Mouse (Mus musculus) adrenal gland, postnatal 25 days (tissue): ENCODE measurements at regions not wholly inside any gene's neighbourhood (a gene's known extent, or its start where the extent isn't known, plus 50 kb on each side); places are given as distances from the start of the nearest gene placed in this dataset.
A peak's percentile ranks its signal among the peaks of the same experiment; 100 is the strongest.

ENCODE experiments used
- DNase-seq: peaks from one replicate; pipeline ENCODE4 v3.0.0; 2021; ENCODE audit warnings: mixed read lengths

GRCm38 (mm10) chr9:14104921-14105320 is 169.9 kb upstream of the Sesn3 start:
- no peak for DNase-seq

GRCm38 (mm10) chr9:14106371-14106770 is 168.5 kb upstream of the Sesn3 start:
- DNase-seq = no peak

GRCm38 (mm10) chr9:14108798-14109197 is 166.1 kb upstream of the Sesn3 start:
- no peak for DNase-seq

- no peak for DNase-seq
These were observed 165.4 kb upstream of the Sesn3 start for GRCm38 (mm10) chr9:14109492-14109891.

GRCm38 (mm10) chr9:14111713-14112112 is 163.2 kb upstream of the Sesn3 start:
- no peak for DNase-seq

GRCm38 (mm10) chr9:14115521-14115920 is 159.3 kb upstream of the Sesn3 start:
- DNase-seq = no peak

- no peak for DNase-seq
These were observed 158.6 kb upstream of the Sesn3 start for GRCm38 (mm10) chr9:14116097-14116840.

GRCm38 (mm10) chr9:14133372-14133771 is 141.5 kb upstream of the Sesn3 start:
- no peak for DNase-seq

- no peak for DNase-seq
These were observed 139.9 kb upstream of the Sesn3 start for GRCm38 (mm10) chr9:14134894-14135450.

GRCm38 (mm10) chr9:14141321-14141720 is 133.5 kb upstream of the Sesn3 start:
- no peak for DNase-seq

- DNase-seq = no peak
These were observed 130.9 kb upstream of the Sesn3 start for GRCm38 (mm10) chr9:14143988-14144387.

GRCm38 (mm10) chr9:14147088-14147487 is 127.8 kb upstream of the Sesn3 start:
- DNase-seq = no peak

- no peak for DNase-seq
These were observed 127.1 kb upstream of the Sesn3 start for GRCm38 (mm10) chr9:14147731-14148130.

- no peak for DNase-seq
These were observed 124.6 kb upstream of the Sesn3 start for GRCm38 (mm10) chr9:14150288-14150687.

- no peak for DNase-seq
These were observed 117.9 kb upstream of the Sesn3 start for GRCm38 (mm10) chr9:14156967-14157366.

- no peak for DNase-seq
These were observed 116.6 kb upstream of the Sesn3 start for GRCm38 (mm10) chr9:14158096-14158837.

GRCm38 (mm10) chr9:14160207-14160606 is 114.7 kb upstream of the Sesn3 start:
- DNase-seq = no peak

- DNase-seq = no peak
These were observed 103.2 kb upstream of the Sesn3 start for GRCm38 (mm10) chr9:14171589-14172240.

GRCm38 (mm10) chr9:14173631-14174323 is 101.1 kb upstream of the Sesn3 start:
- DNase-seq = peak; percentile 52

- DNase-seq = no peak
These were observed 100.4 kb upstream of the Sesn3 start for GRCm38 (mm10) chr9:14174324-14175040.

- no peak for DNase-seq
These were observed 99.6 kb upstream of the Sesn3 start for GRCm38 (mm10) chr9:14175041-14175881.
